Mouse (Mus musculus): ENCODE results near the gene Kirrel3. TPM values are rescaled to one million over a fixed set of nuclear protein-coding genes. Genes with fewer than 3 reads are reported as not detected.

The Kirrel3 gene
- total RNA-seq, 2 experiments from 2014 or later = 0.61 to 0.77 TPM

DNA sequence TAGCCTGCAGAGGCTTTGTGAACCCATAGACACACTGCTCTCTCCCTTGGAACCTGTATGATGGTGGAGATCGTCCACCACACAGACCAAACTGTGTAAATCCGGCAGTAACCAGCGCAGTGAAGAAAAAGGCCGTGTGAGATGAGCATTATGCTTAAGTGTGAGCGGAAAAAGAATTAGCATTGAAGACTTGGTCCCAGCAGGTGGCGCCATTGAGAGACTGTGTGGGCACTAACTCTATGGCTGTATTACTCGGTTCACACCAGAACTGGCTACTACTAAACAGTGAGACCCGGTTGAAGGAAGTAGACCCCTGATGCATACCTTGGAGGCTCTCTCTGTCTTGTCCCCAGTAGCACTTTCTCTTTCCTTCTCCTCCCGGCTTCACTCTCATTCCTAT is 371.9 kb downstream of the Kirrel3 start:
- DNase-seq = no peak
- intact Hi-C loops (cut with DNase I) = loop anchor here (5.0 kb wide), 1 partner anchor 160 kb away; no protein-coding TSS in a partner anchor

DNA sequence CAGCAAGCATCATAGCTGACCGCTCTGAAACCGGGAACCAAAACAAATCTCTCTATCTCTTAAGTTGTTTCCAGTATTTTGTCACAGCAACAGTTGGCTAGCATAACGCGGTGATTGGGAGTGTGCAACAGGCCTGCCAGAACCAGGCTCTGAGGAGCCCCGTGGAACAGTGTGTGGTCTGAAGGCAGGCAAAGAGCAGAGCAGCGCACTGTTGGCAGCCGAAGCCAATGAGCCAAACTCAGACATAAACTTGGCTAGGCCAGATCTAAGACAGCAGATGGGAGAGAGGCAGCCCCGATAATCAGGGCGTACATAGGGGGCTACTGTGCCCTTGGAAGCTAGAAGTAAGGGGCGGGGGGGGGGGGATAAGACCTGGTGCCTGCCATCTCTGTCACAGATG is 372.4 kb downstream of the Kirrel3 start:
- intact Hi-C loops (cut with DNase I) = loop anchor here (5.0 kb wide), 1 partner anchor 159 kb away; no protein-coding TSS in a partner anchor
- no peak overlapping the region for H3K4me3 ChIP-seq
- no peak overlapping the region for H3K27ac ChIP-seq
- no peak for TF ChIP-seq CTCF (IDR thresholded peaks at IDR 0.05)
- DNase-seq = no peak

More for the DNA sequence above, 371.9 kb downstream of the Kirrel3 start:
- peak; percentile 33 for TF ChIP-seq CTCF (IDR thresholded peaks at IDR 0.05)
- H3K4me3 ChIP-seq = no peak overlapping the region
- no peak overlapping the region for H3K27ac ChIP-seq

DNA sequence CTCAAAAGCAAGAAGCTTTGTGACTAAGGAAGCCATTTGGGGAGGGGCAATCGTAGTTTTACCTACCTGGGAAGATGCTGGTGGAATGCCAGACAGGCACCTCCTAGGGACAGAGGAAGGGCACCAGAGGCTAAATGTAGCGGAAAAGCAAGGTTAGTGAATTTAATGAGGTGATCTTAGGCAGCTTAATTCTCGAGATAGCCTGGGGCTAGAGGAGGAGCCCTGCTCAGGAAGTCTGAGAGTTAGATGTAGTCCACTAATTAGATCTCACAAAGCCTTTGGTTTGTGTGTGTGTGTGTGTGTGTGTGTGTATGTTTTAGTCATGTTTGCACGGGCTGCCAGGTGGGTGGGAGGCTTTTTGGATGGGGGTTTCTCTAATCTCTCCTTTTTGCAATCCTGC is 375.2 kb downstream of the Kirrel3 start:
- Histone ChIP-seq H3K4me3 (no peak overlapping the region), H3K27ac (no peak overlapping the region)
- intact Hi-C loops (cut with DNase I) = loop anchor here (5.0 kb wide), 1 partner anchor 364 kb away; no protein-coding TSS in a partner anchor
- no peak for DNase-seq
- TF ChIP-seq CTCF (IDR thresholded peaks at IDR 0.05) = no peak

DNA sequence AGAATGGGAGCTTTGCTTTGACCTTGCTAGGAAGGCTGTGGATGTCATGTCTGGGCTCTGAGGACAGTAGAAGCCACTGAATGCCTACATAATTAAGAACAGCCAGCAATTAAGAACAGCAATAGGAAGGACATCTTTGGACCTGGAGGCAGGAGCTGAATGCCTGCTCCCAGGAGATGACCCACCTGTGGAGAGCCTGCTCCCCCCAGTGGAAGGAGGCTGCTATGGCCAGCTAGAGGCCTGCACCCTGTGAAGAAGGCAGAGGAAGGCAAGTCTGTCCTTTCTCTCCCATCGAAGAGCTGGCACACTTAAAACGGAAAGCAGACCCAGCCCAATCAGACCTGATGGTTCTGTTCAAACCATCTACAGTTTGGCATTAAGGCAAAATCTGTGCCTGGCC is 376.1 kb downstream of the Kirrel3 start:
- no peak overlapping the region for H3K27ac ChIP-seq
- peak; percentile 66 for TF ChIP-seq CTCF (IDR thresholded peaks at IDR 0.05)
- intact Hi-C loops (cut with DNase I) = loop anchor here (5.0 kb wide), 1 partner anchor 364 kb away; no protein-coding TSS in a partner anchor
- H3K4me3 ChIP-seq = no peak overlapping the region
- peak; percentile 28 for DNase-seq

DNA sequence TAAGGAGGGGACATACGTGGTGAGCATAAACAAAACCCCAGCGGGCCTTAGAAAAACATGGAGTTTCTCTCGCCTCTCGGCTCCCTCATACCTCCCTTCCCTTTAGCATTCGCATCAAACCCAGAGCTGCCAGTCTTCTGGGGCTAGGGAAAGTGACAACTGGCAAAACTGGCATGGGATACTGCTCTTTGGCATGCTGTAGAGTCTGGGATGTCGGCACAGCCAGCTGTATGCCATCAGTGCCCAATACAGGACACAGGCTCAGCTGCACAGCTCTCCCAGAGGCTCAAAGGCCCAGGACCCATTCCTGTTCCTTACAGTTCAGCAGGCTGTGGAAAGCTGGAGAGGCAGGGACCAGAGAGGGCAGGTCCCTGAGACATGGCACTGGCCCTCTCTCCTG is 379.9 kb downstream of the Kirrel3 start:
- no peak for TF ChIP-seq CTCF (IDR thresholded peaks at IDR 0.05)
- no peak overlapping the region for H3K27ac ChIP-seq
- intact Hi-C loops (cut with DNase I) = no loop called here
- DNase-seq = no peak
- H3K4me3 ChIP-seq = no peak overlapping the region

DNA sequence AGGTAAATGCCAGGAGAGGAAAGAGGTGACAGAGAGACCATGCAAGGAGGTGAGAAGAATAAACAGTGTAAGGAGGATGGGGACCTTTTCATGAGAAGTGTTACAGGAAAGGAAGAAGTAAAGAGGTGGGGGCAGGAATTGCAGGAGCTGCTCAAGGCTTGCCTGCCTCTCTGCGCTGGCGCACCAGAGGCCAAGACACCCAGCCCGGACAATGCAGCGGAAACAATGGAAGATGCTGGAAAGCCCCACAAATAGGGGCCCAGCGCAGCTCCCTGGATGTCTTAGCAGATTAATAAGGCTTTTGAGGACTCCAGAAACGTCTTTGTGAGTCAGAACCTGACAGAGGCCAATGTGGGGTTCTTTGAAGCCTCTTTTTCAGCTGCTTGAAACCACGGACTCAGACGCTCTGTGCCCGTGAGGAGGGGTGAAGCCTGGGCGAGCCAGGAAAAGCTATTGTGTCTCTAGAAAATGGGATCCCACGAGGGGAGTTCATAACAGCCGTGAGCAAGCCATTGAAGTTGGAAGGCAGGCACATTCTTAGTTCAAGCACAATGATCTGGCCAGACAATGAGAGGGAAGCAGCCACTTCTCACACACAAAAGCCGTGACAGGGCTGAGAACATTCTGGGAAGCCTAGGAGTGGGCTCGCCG is 385.7 kb downstream of the Kirrel3 start:
- Histone ChIP-seq H3K4me3 (no peak overlapping the region), H3K27ac (peak overlapping the region; percentile 59; the same call in 1 of the 2 replicates)
- intact Hi-C loops (cut with DNase I) = no loop called here
- DNase-seq = no peak
- TF ChIP-seq CTCF (IDR thresholded peaks at IDR 0.05) = no peak

DNA sequence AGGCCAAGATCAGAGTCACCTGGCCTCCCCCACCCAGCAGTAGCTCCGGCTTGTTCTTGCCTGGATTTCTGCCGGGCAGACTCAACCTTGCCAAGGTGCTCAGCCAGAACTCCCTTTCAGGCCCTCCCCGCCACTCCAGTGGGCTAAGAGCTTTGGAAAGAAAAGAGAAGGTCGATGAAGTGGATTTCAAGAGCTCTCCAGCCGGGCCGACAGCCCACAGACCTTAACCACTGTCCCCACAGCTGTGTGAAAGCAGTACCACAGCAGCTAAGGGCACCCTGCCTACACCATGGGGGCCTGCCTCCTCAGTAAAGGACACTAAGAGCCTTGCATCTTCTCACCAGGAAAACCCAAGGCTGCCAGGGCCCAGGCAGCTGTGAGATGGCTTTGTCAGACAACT is 389.5 kb downstream of the Kirrel3 start:
- no peak overlapping the region for H3K4me3 ChIP-seq
- no peak for TF ChIP-seq CTCF (IDR thresholded peaks at IDR 0.05)
- intact Hi-C loops (cut with DNase I) = no loop called here

DNA sequence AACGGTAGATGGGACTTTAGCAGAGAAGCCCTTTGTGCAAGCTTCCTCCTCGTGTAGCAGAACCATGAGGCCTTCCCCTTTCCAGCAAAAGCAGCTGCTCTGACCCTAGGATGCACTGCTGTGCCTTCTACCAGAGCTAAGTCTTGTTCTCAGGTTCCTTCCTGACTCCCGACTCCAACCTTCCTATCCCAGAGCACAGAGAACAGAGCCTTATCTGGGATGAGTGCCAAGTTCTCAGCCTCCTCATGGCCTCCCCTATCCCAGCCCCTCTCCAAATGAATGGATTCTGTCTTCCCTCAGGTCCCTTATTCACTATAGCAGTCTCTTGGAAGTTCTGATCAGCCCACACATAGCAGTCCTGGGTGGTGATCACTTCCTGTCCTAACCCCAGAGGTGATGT is 391.5 kb downstream of the Kirrel3 start:
- no peak for TF ChIP-seq CTCF (IDR thresholded peaks at IDR 0.05)
- DNase-seq = no peak
- intact Hi-C loops (cut with DNase I) = no loop called here
- no peak overlapping the region for H3K4me3 ChIP-seq
- no peak overlapping the region for H3K27ac ChIP-seq

More for the DNA sequence above, 389.5 kb downstream of the Kirrel3 start:
- DNase-seq = no peak
- no peak overlapping the region for H3K27ac ChIP-seq

DNA sequence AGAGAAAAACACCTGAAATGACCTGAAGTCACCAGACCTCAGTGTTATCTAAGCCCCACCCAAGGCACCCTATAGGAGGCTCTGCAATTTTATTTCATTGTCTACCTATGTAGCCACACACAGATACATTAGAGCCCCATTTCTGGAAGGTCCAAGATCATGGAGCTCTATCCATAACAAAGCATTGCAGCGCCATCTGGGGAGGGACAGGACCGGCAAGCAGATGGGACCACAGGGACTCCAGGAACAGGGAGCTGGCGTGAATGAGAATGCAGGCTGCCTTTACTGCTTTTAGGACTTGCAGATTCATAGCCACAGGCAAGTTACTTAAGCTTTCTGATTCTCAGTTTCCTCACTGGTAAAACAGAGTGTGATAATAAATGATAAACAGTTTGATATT is 392.1 kb downstream of the Kirrel3 start:
- Histone ChIP-seq H3K27ac (no peak overlapping the region), H3K4me3 (no peak overlapping the region)
- TF ChIP-seq CTCF (IDR thresholded peaks at IDR 0.05) = no peak
- DNase-seq = no peak
- intact Hi-C loops (cut with DNase I) = no loop called here

DNA sequence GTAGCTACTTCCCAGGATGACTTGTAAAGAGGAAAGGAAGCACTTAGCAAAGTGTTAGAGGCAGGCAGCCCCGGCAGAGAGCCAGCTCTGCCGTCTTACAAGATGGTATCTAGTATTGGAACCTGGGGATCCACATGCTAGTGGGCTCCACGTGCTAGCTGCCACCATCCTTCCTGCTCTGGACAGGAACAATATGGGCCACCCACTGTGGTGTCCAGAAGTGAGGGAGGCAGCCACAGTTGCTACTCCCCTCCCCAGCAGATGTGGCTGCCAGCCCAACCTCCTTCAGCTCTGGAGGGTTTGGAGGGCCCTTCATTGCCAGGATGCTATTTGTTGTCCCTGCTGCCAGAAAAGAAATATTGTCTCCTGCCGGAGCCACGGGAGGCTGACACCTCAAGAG is 396.1 kb downstream of the Kirrel3 start:
- H3K4me3 ChIP-seq = no peak overlapping the region
- H3K27ac ChIP-seq = no peak overlapping the region
- no peak for DNase-seq
- no peak for TF ChIP-seq CTCF (IDR thresholded peaks at IDR 0.05)
- intact Hi-C loops (cut with DNase I) = no loop called here

DNA sequence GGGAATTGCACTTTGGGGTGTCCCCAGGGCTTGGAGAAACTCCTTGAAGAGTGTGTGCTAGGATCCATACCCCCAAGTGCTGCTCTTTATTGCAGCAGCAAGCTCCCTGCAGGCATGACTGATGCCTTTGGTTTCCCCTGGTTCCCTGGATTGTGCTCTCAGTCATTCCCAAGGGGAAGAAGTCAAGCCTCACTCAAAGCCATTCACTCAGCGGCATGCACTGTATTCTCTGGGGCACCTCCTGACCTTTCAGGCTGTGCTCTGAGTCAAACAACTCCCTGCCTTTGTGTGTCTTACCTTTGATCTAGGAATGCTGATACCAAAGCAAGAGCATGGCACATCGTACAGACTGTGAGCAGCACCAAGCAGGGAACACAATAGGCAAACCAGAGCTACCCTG is 396.5 kb downstream of the Kirrel3 start:
- Histone ChIP-seq H3K4me3 (no peak overlapping the region), H3K27ac (no peak overlapping the region)
- no peak for DNase-seq
- intact Hi-C loops (cut with DNase I) = no loop called here
- TF ChIP-seq CTCF (IDR thresholded peaks at IDR 0.05) = no peak

DNA sequence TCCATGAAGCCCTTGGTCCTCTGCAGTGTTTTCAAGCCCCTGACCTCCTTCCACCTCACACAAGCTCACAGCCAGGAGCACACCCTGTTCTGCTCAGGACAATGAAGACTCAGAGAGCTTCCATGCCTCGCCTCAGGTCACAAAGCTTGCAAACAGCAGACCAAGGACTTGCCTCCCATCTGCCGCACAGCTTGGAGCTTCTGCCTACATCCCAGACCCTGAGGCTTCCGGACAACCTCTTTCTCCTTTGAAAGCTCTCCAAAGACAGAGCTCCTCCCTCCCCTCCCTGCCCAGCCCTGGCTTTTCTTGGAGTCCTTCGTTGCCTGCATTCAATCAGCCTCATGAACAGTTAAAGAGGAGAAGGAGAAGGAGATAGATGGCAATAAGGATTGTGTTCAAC is 397.4 kb downstream of the Kirrel3 start:
- Histone ChIP-seq H3K4me3 (no peak overlapping the region), H3K27ac (no peak overlapping the region)
- DNase-seq = no peak
- TF ChIP-seq CTCF (IDR thresholded peaks at IDR 0.05) = no peak
- intact Hi-C loops (cut with DNase I) = no loop called here

DNA sequence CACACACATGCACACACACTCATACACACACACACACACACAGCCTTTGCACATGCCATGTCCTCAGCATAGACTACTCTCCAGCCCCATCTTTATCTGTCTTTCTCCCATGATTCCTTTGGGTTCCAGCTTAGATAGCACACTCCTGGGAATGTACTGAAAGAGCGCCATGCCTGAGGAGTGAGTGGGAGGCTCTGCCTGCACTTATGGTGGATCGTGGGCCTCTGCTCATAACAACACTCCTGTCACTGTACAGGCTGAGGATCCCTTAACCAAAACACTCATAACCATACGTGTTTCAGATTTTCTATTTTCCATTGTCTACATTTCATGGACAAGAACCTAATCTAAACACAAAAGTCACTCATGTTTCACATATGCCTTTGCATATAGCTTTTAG is 398.6 kb downstream of the Kirrel3 start:
- no peak overlapping the region for H3K27ac ChIP-seq
- DNase-seq = no peak
- TF ChIP-seq CTCF (IDR thresholded peaks at IDR 0.05) = no peak
- intact Hi-C loops (cut with DNase I) = no loop called here
- no peak overlapping the region for H3K4me3 ChIP-seq

DNA sequence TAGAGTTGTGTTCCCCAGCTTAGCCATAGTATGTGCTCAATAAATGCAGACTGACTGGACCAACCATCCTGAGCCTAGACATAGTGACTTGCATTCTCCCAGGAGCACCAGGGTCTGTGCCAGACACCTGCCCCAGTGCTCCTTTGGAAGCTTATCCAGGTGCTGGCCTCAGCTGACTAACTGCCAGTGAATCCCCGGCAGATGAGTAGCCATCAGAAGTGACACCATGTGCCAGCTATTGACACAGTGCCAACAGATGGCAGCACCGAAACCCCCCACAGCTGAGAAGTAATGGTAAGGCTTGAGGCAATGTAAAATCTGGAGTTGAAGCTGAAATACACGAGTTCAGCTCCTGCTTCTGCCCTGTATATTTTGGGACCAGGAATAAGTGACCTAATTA is 399.2 kb downstream of the Kirrel3 start:
- no peak for DNase-seq
- TF ChIP-seq CTCF (IDR thresholded peaks at IDR 0.05) = no peak
- intact Hi-C loops (cut with DNase I) = no loop called here

More for the DNA sequence above, 399.2 kb downstream of the Kirrel3 start:
- Histone ChIP-seq H3K4me3 (no peak overlapping the region), H3K27ac (no peak overlapping the region)
